Mouse (Mus musculus): ENCODE results near the gene C87499. TPM values are rescaled to one million over a fixed set of nuclear protein-coding genes. Genes with fewer than 3 reads are reported as not detected.

Gene C87499
- polyA plus RNA-seq, 1 experiment, result not detected

DNA sequence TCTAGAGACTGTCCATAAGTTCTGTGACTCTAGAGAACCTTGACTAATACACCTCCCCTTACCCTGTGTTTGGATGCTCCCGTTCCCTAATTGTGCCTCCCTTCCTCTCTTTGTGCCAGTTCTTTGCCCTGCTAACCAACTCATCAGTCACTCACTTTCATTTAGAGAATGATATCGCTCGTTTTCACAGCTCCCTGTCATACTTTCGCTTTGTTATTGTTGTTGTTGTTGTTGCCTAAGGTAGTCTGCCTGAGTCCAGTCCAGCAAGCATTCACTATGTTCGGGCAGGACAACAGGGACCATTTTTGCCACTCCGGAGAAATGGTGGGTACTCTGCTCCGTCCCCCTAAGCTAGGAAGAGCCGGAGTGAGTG, 6.5 kb upstream of the C87499 start:
- no peak for TF ChIP-seq POLR2A (IDR thresholded peaks at IDR 0.05; ENCODE audit: extremely low read depth, insufficient read depth, low read length)
- TF ChIP-seq CTCF (IDR thresholded peaks at IDR 0.05; ENCODE audit: extremely low read depth, insufficient read depth, low read length), result no peak
- Histone ChIP-seq H3K27ac (ENCODE audit: insufficient read depth, low read length) (no peak overlapping the region), H3K4me1 (ENCODE audit: control insufficient read depth, insufficient read depth, low read length) (no peaks in the 10 kb centered on the region), H3K4me3 (ENCODE audit: insufficient read depth, low read length) (peak overlapping the region; percentile 31)

DNA sequence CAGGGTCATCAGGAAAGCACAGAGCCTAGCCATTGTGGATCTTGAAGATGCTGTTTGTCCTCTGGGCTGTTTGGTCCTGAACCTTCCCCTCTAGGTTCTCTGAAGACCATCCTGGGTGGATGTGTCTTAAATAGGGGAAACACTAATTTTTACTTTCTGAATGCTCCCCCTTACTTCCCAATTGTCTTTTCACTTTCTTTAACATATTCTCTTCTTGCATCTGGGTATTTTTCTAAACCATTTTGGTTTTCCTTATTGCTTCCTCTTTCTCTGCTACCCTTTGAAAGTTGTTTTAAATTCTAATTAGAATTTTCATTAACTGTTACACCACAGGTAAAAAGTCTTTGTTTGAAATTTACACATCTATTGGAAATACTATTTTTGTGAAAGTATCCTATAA, 30.9 kb downstream of the C87499 start, which contains the start of gene Ifna12:
Gene Ifna12, minus strand, starts transcription at position 101 of the 400 bp plus-strand sequence.
- Histone ChIP-seq H3K4me3 (ENCODE audit: insufficient read depth, low read length) (no peak within 1 kb of the TSS), H3K4me1 (ENCODE audit: control insufficient read depth, insufficient read depth, low read length) (no peaks in the 10 kb centered on the region), H3K27ac (ENCODE audit: insufficient read depth, low read length) (no peak within 1 kb of the TSS)
- TF ChIP-seq POLR2A (IDR thresholded peaks at IDR 0.05; ENCODE audit: extremely low read depth, insufficient read depth, low read length) (no peak), CTCF (IDR thresholded peaks at IDR 0.05; ENCODE audit: extremely low read depth, insufficient read depth, low read length) (no peak)

DNA sequence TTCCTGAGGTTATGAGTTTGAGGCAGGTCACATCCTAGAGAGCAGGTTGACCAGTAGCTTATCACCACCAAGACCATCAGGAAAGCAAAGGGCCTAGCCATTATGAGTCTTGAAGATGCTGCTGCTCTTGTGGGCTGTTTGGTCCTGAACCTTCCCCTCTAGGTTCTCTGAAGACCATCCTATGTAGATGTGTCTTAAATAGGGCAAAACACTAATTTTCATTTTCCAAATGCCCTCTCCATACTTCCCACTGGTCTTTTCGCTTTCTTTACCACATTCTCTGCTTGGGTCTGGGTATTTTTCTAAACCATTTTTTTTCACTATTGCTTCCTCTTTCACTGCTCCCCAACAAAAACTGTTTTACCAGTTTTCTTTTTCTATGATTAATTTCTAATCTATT, 41.9 kb downstream of the C87499 start, which contains the start of gene Ifna9:
Gene Ifna9, minus strand, starts transcription at position 101 of the 400 bp plus-strand sequence.
- H3K4me3 ChIP-seq (ENCODE audit: insufficient read depth, low read length), result no peak within 1 kb of the TSS
- H3K4me1 ChIP-seq (ENCODE audit: control insufficient read depth, insufficient read depth, low read length), result no peaks in the 10 kb centered on the region
- no peak within 1 kb of the TSS for H3K27ac ChIP-seq (ENCODE audit: insufficient read depth, low read length)
- TF ChIP-seq POLR2A (IDR thresholded peaks at IDR 0.05; ENCODE audit: extremely low read depth, insufficient read depth, low read length), result no peak

Other genes with a start within 250 kb of the C87499 start
- gene Hacd4, start 195.5 kb downstream of the C87499 start, polyA plus RNA-seq (2012; rRNA removed), result 1.1 and 1.2 TPM in 2 replicates
- gene Ifnb1, start 111.6 kb downstream of the C87499 start, polyA plus RNA-seq (2012; rRNA removed), result not detected in 2 replicates
- not detected in 2 replicates for gene Ifna15, start 76.2 kb downstream of the C87499 start, polyA plus RNA-seq (2012; rRNA removed)
- not detected in 2 replicates for gene Ifna14, start 62.6 kb downstream of the C87499 start, polyA plus RNA-seq (2012; rRNA removed)
- not detected in 2 replicates for gene Ifna9, start 42.0 kb downstream of the C87499 start, polyA plus RNA-seq (2012; rRNA removed)
- not detected in 2 replicates for gene Ifna12, start 31.0 kb downstream of the C87499 start, polyA plus RNA-seq (2012; rRNA removed)
- not detected in 2 replicates for gene Ifna13, start 10.0 kb upstream of the C87499 start, polyA plus RNA-seq (2012; rRNA removed)
- gene Ifna16, start 42.5 kb upstream of the C87499 start, polyA plus RNA-seq (2012; rRNA removed), result not detected in 2 replicates
- gene Ifna2, start 49.5 kb upstream of the C87499 start, polyA plus RNA-seq (2012; rRNA removed), result not detected in 2 replicates
- gene Ifnab, start 56.9 kb upstream of the C87499 start, polyA plus RNA-seq (2012; rRNA removed), result not detected in 2 replicates
- gene Gm26566, start 87.4 kb upstream of the C87499 start, polyA plus RNA-seq (2012; rRNA removed), result 0.61 and 1.2 TPM in 2 replicates
- 38.5 and 40.5 TPM in 2 replicates for gene Klhl9, start 88.1 kb upstream of the C87499 start, polyA plus RNA-seq (2012; rRNA removed)
- gene Gm13271, start 120.5 kb upstream of the C87499 start, polyA plus RNA-seq (2012; rRNA removed), result not detected in 2 replicates
- not detected in 2 replicates for gene Gm13283, start 125.7 kb upstream of the C87499 start, polyA plus RNA-seq (2012; rRNA removed)
- gene Gm13290, start 139.4 kb upstream of the C87499 start, polyA plus RNA-seq (2012; rRNA removed), result not detected in 2 replicates
- not detected in 2 replicates for gene Gm13289, start 142.5 kb upstream of the C87499 start, polyA plus RNA-seq (2012; rRNA removed)
- not detected in 2 replicates for gene Gm13272, start 145.4 kb upstream of the C87499 start, polyA plus RNA-seq (2012; rRNA removed)
- gene Ifnz, start 147.7 kb upstream of the C87499 start, polyA plus RNA-seq (2012; rRNA removed), result not detected in 2 replicates
- not detected in 2 replicates for gene Gm13276, start 151.3 kb upstream of the C87499 start, polyA plus RNA-seq (2012; rRNA removed)
- gene Gm13277, start 154.2 kb upstream of the C87499 start, polyA plus RNA-seq (2012; rRNA removed), result not detected in 2 replicates
- gene Gm13278, start 157.1 kb upstream of the C87499 start, polyA plus RNA-seq (2012; rRNA removed), result not detected in 2 replicates
- not detected in 2 replicates for gene Gm13275, start 160.1 kb upstream of the C87499 start, polyA plus RNA-seq (2012; rRNA removed)
- not detected in 2 replicates for gene Gm13279, start 163.0 kb upstream of the C87499 start, polyA plus RNA-seq (2012; rRNA removed)
- gene Gm13285, start 165.3 kb upstream of the C87499 start, polyA plus RNA-seq (2012; rRNA removed), result not detected in 2 replicates
- gene Gm13287, start 168.8 kb upstream of the C87499 start, polyA plus RNA-seq (2012; rRNA removed), result not detected in 2 replicates
- gene Gm13288, start 171.1 kb upstream of the C87499 start, polyA plus RNA-seq (2012; rRNA removed), result not detected in 2 replicates
- gene Ifna7, start 181.8 kb upstream of the C87499 start, polyA plus RNA-seq (2012; rRNA removed), result not detected in 2 replicates
- gene Ifna11, start 185.5 kb upstream of the C87499 start, polyA plus RNA-seq (2012; rRNA removed), result not detected in 2 replicates
- gene Ifna6, start 193.0 kb upstream of the C87499 start, polyA plus RNA-seq (2012; rRNA removed), result not detected in 2 replicates
- not detected in 2 replicates for gene Ifna5, start 201.1 kb upstream of the C87499 start, polyA plus RNA-seq (2012; rRNA removed)
- gene Ifna4, start 207.4 kb upstream of the C87499 start, polyA plus RNA-seq (2012; rRNA removed), result not detected in 2 replicates
- not detected in 2 replicates for gene Ifna1, start 215.7 kb upstream of the C87499 start, polyA plus RNA-seq (2012; rRNA removed)
- gene Ifne, start 245.8 kb upstream of the C87499 start, polyA plus RNA-seq (2012; rRNA removed), result not detected in 2 replicates